Mouse (Mus musculus): ENCODE results near the gene Zfp595. TPM values are rescaled to one million over a fixed set of nuclear protein-coding genes. Genes with fewer than 3 reads are reported as not detected.
"Not testable (repeated sequence)": the region's sequence is repeated elsewhere in the genome, so short reads cannot be mapped to it uniquely, and the experiment has no call there.

The Zfp595 gene
- 1 to 10 TPM; 3.1 to 3.8 TPM for total RNA-seq (2021)
- long read RNA-seq, experiment 1, partial matches to known transcripts: 0 of 1 reads
- long read RNA-seq, experiment 1, other reads (novel, unspliced or antisense): 0 of 1 reads
- long read RNA-seq, experiment 2, partial matches to known transcripts: 0 of 1 reads
- long read RNA-seq, experiment 2, other reads (novel, unspliced or antisense): 0 of 1 reads

- intact Hi-C loops (cut with DNase I): loop anchor here (2.0 kb wide), 2 partner anchors 25 to 29 kb away; partner anchors contain the start of genes Gm28044, Zfp457 and Zfp953
- Histone ChIP-seq H3K27ac (peak within 1 kb of the TSS; percentile 81), H3K4me3 (peak within 1 kb of the TSS; percentile 62)
- peak; percentile 74 to 76 for DNase-seq (ENCODE audit: extremely low spot score in 1 of 2, low spot score in 2 of 2)
- peak; percentile 52 for TF ChIP-seq CTCF (IDR thresholded peaks at IDR 0.05)
These were observed at the start of gene Zfp595 for GRCm38 (mm10) chr13:67332019-67332724. Gene Zfp595 (minus strand): TSS chr13:67332570.

DNA sequence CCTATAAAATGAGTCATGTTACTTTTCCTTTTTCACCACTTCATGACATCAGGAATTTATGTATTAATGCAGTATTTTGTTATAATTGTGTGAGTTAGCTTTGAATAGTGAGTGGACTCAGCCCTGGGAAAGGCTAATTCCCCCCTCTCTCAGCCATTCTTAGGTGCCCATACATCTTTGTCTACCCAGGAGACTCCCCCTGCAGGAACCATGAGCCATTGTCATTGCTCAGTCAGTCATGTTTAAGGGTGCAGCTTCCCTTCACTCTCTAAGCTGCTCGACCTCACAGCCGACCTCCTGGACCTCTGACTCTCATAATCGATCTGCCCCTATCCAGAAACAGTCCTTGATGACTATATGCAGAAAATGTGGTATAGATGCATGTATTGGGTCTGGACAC is 43.9 kb upstream of the Zfp595 start:
- H3K27ac ChIP-seq; DNase-seq (ENCODE audit: extremely low spot score in 1 of 2, low spot score in 2 of 2); intact Hi-C loops (cut with DNase I); H3K4me3 ChIP-seq: not testable (repeated sequence)

DNA sequence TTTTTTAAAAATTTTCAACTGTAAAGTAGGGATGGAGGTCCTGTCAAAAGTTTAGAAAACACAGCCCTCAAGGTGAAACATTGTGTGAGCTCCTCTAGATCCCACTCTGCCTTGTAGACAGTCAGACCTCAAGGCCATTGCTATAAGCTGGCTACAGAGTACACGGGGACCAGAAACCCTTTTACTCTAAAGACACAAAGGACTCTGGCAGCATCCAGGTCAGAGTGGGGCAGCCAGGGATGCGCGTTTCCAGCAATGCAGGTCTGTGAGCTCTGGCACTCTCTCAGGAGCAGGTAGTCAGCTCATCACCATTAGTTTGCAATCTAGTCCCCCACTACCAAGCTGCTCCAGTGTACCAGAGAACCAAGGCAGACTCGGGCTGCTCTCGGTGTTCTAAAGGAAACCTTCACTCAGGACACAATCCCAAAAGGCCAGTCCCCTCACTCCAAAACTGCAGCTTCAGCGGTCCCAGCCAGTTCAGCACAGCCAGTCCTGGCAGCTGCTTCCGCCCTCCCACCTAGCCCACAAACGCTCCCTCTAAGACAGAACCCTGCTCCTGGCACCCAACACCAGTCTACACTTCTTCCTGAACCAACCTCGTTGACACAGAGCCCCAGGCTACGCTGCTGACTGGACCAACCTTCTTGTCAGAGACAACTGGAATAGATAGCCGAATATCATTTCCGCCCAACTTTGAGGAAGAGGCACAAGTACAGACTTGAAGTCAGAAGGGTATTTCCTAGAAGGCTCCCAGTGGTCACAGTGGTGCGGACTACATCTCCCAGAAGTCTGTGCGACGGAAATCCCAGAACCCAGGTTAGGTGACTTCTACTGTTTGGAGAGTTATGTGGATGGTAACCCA is 42.9 kb upstream of the Zfp595 start, which contains the start of the genes Gm28041 and Zfp456:
Gene Gm28041, minus strand, starts transcription at position 684 of the 862 bp plus-strand sequence.
Gene Zfp456, minus strand, starts transcription at position 761 of the 862 bp plus-strand sequence.
- peak within 1 kb of the TSS; percentile 43 for H3K4me3 ChIP-seq
- intact Hi-C loops (cut with DNase I); H3K27ac ChIP-seq: not testable (repeated sequence)
- peak; percentile 37 to 53 for DNase-seq (ENCODE audit: extremely low spot score in 1 of 2, low spot score in 2 of 2)

DNA sequence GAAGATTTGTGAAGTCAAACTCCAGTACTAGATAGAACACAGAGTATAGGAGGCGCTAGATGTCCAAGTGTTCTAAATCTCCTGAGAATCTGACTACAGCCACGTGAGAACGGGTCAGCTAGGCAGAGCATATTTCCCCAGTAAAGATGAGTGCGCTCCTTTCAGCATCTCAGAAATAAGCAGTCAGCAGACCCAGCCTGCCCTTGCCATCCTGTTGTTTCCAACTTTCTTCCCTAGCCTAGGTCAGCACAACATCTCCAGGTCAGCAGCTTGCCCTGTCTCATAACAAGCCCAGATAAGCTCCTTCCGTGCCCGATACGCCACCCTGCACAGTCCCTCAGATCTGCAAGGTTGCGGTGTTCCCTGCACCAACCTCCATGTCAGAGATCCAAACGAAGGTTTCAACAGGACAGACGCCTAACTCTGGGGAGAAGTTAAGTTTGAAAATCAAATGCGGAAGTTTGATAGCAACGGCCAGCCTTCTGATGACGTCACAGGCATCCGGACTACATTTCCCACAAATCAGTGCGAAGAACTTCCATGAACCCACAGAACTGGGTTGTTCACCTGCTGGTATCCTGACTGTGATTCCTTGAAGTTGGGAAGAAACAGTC is 27.9 kb upstream of the Zfp595 start, which contains the start of the genes Gm28044 and Zfp953:
Gene Gm28044, minus strand, starts transcription at position 406 of the 614 bp plus-strand sequence.
Gene Zfp953, minus strand, starts transcription at position 475 of the 614 bp plus-strand sequence.
- DNase-seq (ENCODE audit: extremely low spot score in 1 of 2, low spot score in 2 of 2): peak; percentile 82 to 88
- Histone ChIP-seq H3K27ac (peak within 1 kb of the TSS; percentile 65), H3K4me3 (peak within 1 kb of the TSS; percentile 76)
- TF ChIP-seq CTCF (IDR thresholded peaks at IDR 0.05): no peak; the same call in 1 of the 2 replicates
- intact Hi-C loops (cut with DNase I): loop anchor here (1.0 to 2.0 kb wide), 3 partner anchors 27 to 484 kb away; partner anchors contain the start of genes Zfp457 and Zfp595

GRCm38 (mm10) chr13:67351854-67352253 is 19.5 kb upstream of the Zfp595 start:
- no peak for TF ChIP-seq CTCF (IDR thresholded peaks at IDR 0.05)
- intact Hi-C loops (cut with DNase I): no loop called here
- Histone ChIP-seq H3K27ac (no peak overlapping the region), H3K4me3 (no peak overlapping the region)
- no peak for DNase-seq (ENCODE audit: extremely low spot score in 1 of 2, low spot score in 2 of 2)

GRCm38 (mm10) chr13:67343422-67343821 is 11.1 kb upstream of the Zfp595 start:
- no peak for DNase-seq (ENCODE audit: extremely low spot score in 1 of 2, low spot score in 2 of 2)
- H3K4me3 ChIP-seq: no peak overlapping the region
- intact Hi-C loops (cut with DNase I): no loop called here
- no peak overlapping the region for H3K27ac ChIP-seq
- TF ChIP-seq CTCF (IDR thresholded peaks at IDR 0.05): no peak

- no peak; the same call in 1 of the 2 replicates for TF ChIP-seq CTCF (IDR thresholded peaks at IDR 0.05)
- DNase-seq (ENCODE audit: extremely low spot score in 1 of 2, low spot score in 2 of 2): no peak
- intact Hi-C loops (cut with DNase I): loop anchor here (2.0 kb wide), 2 partner anchors 26 to 28 kb away; partner anchors contain the start of genes Gm28044, Zfp457 and Zfp953
- Histone ChIP-seq H3K4me3 (peak overlapping the region; percentile 62), H3K27ac (peak overlapping the region; percentile 81)
These were observed 507 bp upstream of the Zfp595 start for GRCm38 (mm10) chr13:67332877-67333276.

- no peak for TF ChIP-seq CTCF (IDR thresholded peaks at IDR 0.05)
- peak overlapping the region; percentile 82 for H3K27ac ChIP-seq
- DNase-seq (ENCODE audit: extremely low spot score in 1 of 2, low spot score in 2 of 2): no peak
- H3K4me3 ChIP-seq: peak overlapping the region; percentile 93
- intact Hi-C loops (cut with DNase I): loop anchor here (1.0 to 5.0 kb wide), 8 partner anchors 26 to 246 kb away; partner anchors contain the start of genes Gm28044, Gm28557, Rsl1 and Zfp595
These were observed 25.7 kb downstream of the Zfp595 start for GRCm38 (mm10) chr13:67306718-67307117.

DNA sequence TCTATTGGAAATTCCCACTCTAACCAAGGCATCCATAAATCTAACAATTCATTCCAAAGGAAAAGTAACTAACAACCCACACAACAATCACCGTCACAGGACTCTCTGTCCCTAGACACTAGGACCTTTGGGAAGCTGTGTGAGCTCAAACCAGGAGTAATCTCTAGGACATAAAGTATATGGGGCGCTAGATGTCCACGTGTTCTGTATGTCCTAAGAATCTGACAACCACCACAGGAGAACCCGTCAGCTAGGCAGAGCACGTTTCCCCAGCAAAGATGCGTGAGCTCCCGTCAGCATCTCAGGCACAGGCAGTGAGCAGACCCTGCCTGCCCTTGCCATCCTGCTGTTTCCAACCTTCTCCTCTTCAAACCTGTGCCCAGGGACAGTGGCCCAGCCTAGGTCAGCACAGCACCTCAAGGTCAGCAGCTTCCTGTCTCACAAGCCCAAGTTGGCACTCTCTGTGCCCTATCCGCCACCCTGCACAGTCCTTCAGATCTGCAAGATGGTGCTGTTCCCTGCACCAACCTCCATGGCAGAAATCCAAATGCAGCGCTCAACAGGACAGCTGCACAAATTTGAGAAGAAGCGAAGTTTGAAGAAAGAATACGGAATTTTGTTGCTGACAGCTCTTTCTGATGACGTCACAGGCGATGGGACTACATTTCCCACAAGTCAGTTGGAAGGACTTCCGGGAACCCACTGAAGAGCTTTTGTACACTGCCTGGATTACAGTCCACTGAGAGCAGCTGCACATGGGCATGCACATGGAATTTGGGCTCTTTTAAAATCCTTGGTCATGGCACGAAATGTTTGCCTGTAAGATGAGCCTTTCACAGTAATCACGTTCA is 26.3 kb downstream of the Zfp595 start, which contains the start of gene Zfp457:
Gene Zfp457, minus strand, starts transcription at position 664 of the 851 bp plus-strand sequence.
- no peak; the same call in 1 of the 2 replicates for TF ChIP-seq CTCF (IDR thresholded peaks at IDR 0.05)
- Histone ChIP-seq H3K27ac (peak within 1 kb of the TSS; percentile 82), H3K4me3 (peak within 1 kb of the TSS; percentile 93)
- intact Hi-C loops (cut with DNase I): loop anchor here (1.0 to 5.0 kb wide), 8 partner anchors 27 to 247 kb away; partner anchors contain the start of genes Gm28044, Gm28557, Rsl1 and Zfp595
- peak; percentile 88 to 89 for DNase-seq (ENCODE audit: extremely low spot score in 1 of 2, low spot score in 2 of 2)

GRCm38 (mm10) chr13:67278314-67278713 is 54.1 kb downstream of the Zfp595 start, which contains the start of gene Zfp458:
Gene Zfp458 (minus strand): TSS chr13:67278466.
- DNase-seq (ENCODE audit: extremely low spot score in 1 of 2, low spot score in 2 of 2): peak; percentile 13 to 14
- intact Hi-C loops (cut with DNase I): no loop called here
- Histone ChIP-seq H3K4me3 (no peak within 1 kb of the TSS), H3K27ac (no peak within 1 kb of the TSS)
- TF ChIP-seq CTCF (IDR thresholded peaks at IDR 0.05): no peak

- not testable (repeated sequence) for DNase-seq (ENCODE audit: extremely low spot score in 1 of 2, low spot score in 2 of 2)
- intact Hi-C loops (cut with DNase I): loop anchor here (5.0 kb wide), 3 partner anchors 38 to 1298 kb away; partner anchors contain the start of genes Gm28557 and Zfp457
- peak overlapping the region; percentile 81 for H3K4me3 ChIP-seq
- H3K27ac ChIP-seq: peak overlapping the region; percentile 70
These were observed 62.8 kb downstream of the Zfp595 start for GRCm38 (mm10) chr13:67269383-67270065.
